Mouse (Mus musculus): ENCODE results near the gene Mboat1.

The Mboat1 gene

GRCm38 (mm10) chr13:30185959-30186358 is 49.7 kb downstream of the Mboat1 start:
- no peak for DNase-seq (ENCODE audit: low spot score in 2 of 2)

GRCm38 (mm10) chr13:30186456-30186855 is 50.2 kb downstream of the Mboat1 start:
- DNase-seq (ENCODE audit: low spot score in 2 of 2): peak; percentile 39 to 51

GRCm38 (mm10) chr13:30192031-30192716 is 55.9 kb downstream of the Mboat1 start:
- no peak for DNase-seq (ENCODE audit: low spot score in 2 of 2)

GRCm38 (mm10) chr13:30193363-30193762 is 57.1 kb downstream of the Mboat1 start:
- no peak for DNase-seq (ENCODE audit: low spot score in 2 of 2)

GRCm38 (mm10) chr13:30194834-30195233 is 58.5 kb downstream of the Mboat1 start:
- no peak for DNase-seq (ENCODE audit: low spot score in 2 of 2)

GRCm38 (mm10) chr13:30196661-30197060 is 60.4 kb downstream of the Mboat1 start:
- DNase-seq (ENCODE audit: low spot score in 2 of 2): no peak

GRCm38 (mm10) chr13:30198101-30198570 is 61.8 kb downstream of the Mboat1 start:
- DNase-seq (ENCODE audit: low spot score in 2 of 2): no peak

- DNase-seq (ENCODE audit: low spot score in 2 of 2): no peak
These were observed 63.5 kb downstream of the Mboat1 start for GRCm38 (mm10) chr13:30199821-30200220.

GRCm38 (mm10) chr13:30200737-30201136 is 64.4 kb downstream of the Mboat1 start:
- no peak for DNase-seq (ENCODE audit: low spot score in 2 of 2)

GRCm38 (mm10) chr13:30203018-30203417 is 66.7 kb downstream of the Mboat1 start:
- no peak for DNase-seq (ENCODE audit: low spot score in 2 of 2)

GRCm38 (mm10) chr13:30208176-30208575 is 71.9 kb downstream of the Mboat1 start:
- DNase-seq (ENCODE audit: low spot score in 2 of 2): no peak

- DNase-seq (ENCODE audit: low spot score in 2 of 2): no peak
These were observed 77.0 kb downstream of the Mboat1 start for GRCm38 (mm10) chr13:30213276-30213675.

GRCm38 (mm10) chr13:30217588-30218371 is 81.5 kb downstream of the Mboat1 start:
- no peak for DNase-seq (ENCODE audit: low spot score in 2 of 2)

- DNase-seq (ENCODE audit: low spot score in 2 of 2): no peak
These were observed 83.3 kb downstream of the Mboat1 start for GRCm38 (mm10) chr13:30219597-30219996.

- DNase-seq (ENCODE audit: low spot score in 2 of 2): no peak
These were observed 85.0 kb downstream of the Mboat1 start for GRCm38 (mm10) chr13:30221316-30221715.

- DNase-seq (ENCODE audit: low spot score in 2 of 2): no peak
These were observed 87.8 kb downstream of the Mboat1 start for GRCm38 (mm10) chr13:30224114-30224513.

- no peak for DNase-seq (ENCODE audit: low spot score in 2 of 2)
These were observed 88.4 kb downstream of the Mboat1 start for GRCm38 (mm10) chr13:30224659-30225058.

- no peak for DNase-seq (ENCODE audit: low spot score in 2 of 2)
These were observed 92.5 kb downstream of the Mboat1 start for GRCm38 (mm10) chr13:30228762-30229161.

- DNase-seq (ENCODE audit: low spot score in 2 of 2): no peak
These were observed 93.4 kb downstream of the Mboat1 start for GRCm38 (mm10) chr13:30229625-30230139.

GRCm38 (mm10) chr13:30235056-30235750 is 98.9 kb downstream of the Mboat1 start:
- DNase-seq (ENCODE audit: low spot score in 2 of 2): no peak

- no peak for DNase-seq (ENCODE audit: low spot score in 2 of 2)
These were observed 103.1 kb downstream of the Mboat1 start for GRCm38 (mm10) chr13:30239396-30239795.

GRCm38 (mm10) chr13:30245573-30245972 is 109.3 kb downstream of the Mboat1 start:
- DNase-seq (ENCODE audit: low spot score in 2 of 2): no peak
